Mouse (Mus musculus): ENCODE results near the gene Tceanc. TPM values are rescaled to one million over a fixed set of nuclear protein-coding genes. Genes with fewer than 3 reads are reported as not detected.
A peak's percentile ranks its signal among the peaks of the same experiment; 100 is the strongest.

The Tceanc gene
- total RNA-seq, 1 experiment from 2014 or later: 4.2 TPM

GRCm38 (mm10) chrX:166495052-166495451 lies 23.3 kb downstream of the Tceanc start:
- no peak for DNase-seq

DNA sequence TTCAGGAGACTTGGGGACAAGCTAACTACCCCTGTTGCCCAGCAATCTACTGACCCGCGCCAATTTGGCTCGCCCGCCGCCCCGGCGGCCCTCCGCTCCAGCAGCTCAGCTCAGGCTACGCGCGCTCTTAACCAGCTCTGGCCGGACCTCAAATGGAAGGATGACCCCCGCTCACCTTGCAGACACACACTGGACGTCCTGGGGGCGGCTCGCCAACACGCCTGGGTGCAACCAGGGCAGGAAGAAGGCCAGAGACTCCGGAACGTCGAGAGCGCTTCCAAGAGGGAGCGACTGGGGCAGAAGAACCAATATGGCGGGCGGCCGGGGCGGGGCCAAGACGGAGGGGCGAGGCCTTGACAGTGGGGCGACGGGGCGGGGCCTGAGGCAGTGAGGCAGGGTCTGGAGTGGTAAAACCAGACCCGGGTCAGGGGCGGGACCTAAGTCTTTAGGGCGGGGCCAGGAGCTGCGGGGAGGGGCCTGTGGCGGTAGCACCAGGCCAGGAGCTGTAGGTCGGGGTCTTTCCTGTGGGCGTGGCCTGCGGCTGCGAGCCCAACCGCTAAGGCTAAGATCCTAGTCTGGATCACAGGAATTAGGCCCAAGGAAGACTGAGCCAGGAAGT lies 38.9 kb downstream of the Tceanc start, which contains the start of gene Rab9:
Gene Rab9, minus strand, starts transcription at position 503 of the 619 bp plus-strand sequence.
- peak; percentile 95 for DNase-seq

GRCm38 (mm10) chrX:166478631-166479364 lies 39.6 kb downstream of the Tceanc start:
- peak; percentile 34 for DNase-seq

GRCm38 (mm10) chrX:166477393-166477792 lies 41.0 kb downstream of the Tceanc start:
- DNase-seq: no peak

DNA sequence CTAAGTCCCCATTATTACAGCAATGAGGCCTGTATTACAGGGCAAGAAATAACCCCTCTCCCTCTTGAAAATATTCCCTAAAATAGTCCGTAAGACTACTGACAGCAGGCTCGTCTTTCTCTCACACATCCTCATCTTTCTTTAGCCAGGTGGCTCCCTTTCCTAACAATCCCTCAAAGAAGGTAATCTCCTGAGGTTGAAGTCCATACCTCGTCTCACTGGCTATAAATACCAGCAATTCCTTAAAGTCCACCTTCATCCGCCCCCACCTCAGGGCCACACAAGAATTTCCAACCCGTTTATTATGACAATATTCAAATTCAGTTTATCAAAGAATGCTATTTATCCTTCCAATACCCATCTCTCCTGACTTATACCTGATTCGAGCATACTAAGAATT lies 45.8 kb downstream of the Tceanc start:
- no peak for DNase-seq

GRCm38 (mm10) chrX:166468321-166468720 lies 50.0 kb downstream of the Tceanc start:
- no peak for DNase-seq

- no peak for DNase-seq
These were observed 62.8 kb downstream of the Tceanc start for GRCm38 (mm10) chrX:166455525-166455924.

- no peak for DNase-seq
These were observed 64.0 kb downstream of the Tceanc start for GRCm38 (mm10) chrX:166454331-166454730.

DNA sequence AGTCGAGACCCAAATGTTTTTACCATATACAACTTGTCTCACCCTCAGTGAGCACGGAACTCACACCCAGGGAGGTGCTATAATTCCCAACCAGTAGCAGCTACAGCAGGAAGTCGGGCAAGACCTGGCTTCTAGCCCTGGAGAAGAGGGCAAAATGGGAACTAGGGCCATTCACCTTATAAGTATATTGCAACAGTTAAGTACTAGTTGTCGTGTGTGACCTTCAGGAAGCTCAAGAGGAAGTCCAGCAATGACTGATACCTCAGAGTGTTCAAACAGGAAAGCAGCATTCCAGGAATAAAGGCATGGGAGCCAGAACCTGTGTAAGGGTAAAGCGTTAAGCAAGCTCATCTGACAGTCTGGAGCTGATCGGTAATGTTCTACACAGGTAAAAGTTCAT lies 64.8 kb downstream of the Tceanc start:
- DNase-seq: no peak

Other genes starting within 250 kb of the Tceanc start
- 18.9 and 19.0 TPM in 2 replicates for gene Trappc2, start 78.0 kb downstream of the Tceanc start, total RNA-seq (2021)
- gene Ofd1, start 77.9 kb downstream of the Tceanc start, total RNA-seq (2021): 6.9 and 7.7 TPM in 2 replicates
- gene Rab9, start 38.7 kb downstream of the Tceanc start, total RNA-seq (2021): 58.4 and 60.7 TPM in 2 replicates
- gene Egfl6, start 67.2 kb upstream of the Tceanc start, total RNA-seq (2021): 20.5 and 21.4 TPM in 2 replicates